Mouse (Mus musculus) liver, postnatal 0 days (tissue): ENCODE results near the gene Epha4.

Source experiments
- CTCF ChIP-seq: sonication (generic); IDR thresholded peaks from 2 replicates; pipeline ENCODE4 v1.5.1; 2016; ENCODE audit warnings: antibody characterized with exemption, low read depth
- EP300 ChIP-seq: IDR thresholded peaks from 2 replicates; pipeline ENCODE4 v1.6.1; 2016; ENCODE audit warnings: antibody characterized with exemption, low read depth, mild to moderate bottlenecking

DNA sequence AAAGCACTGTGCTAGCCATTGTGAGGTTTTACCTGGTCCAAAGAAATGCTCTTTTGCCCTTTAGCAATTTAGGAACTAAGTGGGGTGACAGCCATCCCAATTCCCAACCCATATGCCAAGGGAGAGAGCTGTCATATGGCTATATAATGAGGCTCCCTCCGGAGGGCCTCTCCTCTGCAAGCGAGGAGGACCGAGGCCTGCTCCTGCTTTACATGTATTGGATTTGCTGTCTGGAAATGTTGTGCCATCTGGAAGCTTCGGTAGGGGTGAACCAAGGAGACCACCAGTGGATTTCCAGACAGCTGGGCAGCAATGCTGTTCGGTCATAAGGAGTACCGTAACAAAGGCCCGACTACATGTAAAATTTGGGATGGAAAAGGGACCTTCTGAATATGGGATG lies 37.0 kb upstream of the Epha4 start:
- TF ChIP-seq CTCF (no peak), EP300 (no peak)
